Mouse (Mus musculus) ES-E14 (cell line): ENCODE measurements at regions not wholly inside any gene's neighbourhood (a gene's known extent, or its start where the extent isn't known, plus 50 kb on each side); places are given as distances from the start of the nearest gene placed in this dataset.

ENCODE experiments used
- DNase-seq: peaks from one replicate; pipeline ENCODE4 v3.0.0-alpha.2; 2013; ENCODE audit warnings: low read depth, low spot score
- H3K27ac ChIP-seq: 2 replicates; pipeline ENCODE4 v1.5.1; 2012; ENCODE audit warnings: low read depth, mild to moderate bottlenecking, low read length, moderate library complexity, mixed read lengths; ENCODE audit not compliant: poor library complexity, insufficient read depth, severe bottlenecking
- H3K36me3 ChIP-seq: 2 replicates; pipeline ENCODE4 v1.6.1; 2012; ENCODE audit warnings: mild to moderate bottlenecking, low read length, moderate library complexity, mixed read lengths; ENCODE audit not compliant: control insufficient read depth, poor library complexity, insufficient read depth, severe bottlenecking
- H3K4me1 ChIP-seq, 2 experiments: fragments of 150-350 bp in 1 of 2; sonication (generic) in 1 of 2; 2 replicates each; pipeline ENCODE4 v1.6.1; 2012; ENCODE audit warnings: low read length in 2 of 2, mild to moderate bottlenecking in 1 of 2, mixed read lengths in 1 of 2; ENCODE audit not compliant: control insufficient read depth in 2 of 2, insufficient read depth in 2 of 2, poor library complexity in 1 of 2
- H3K4me3 ChIP-seq, 2 experiments: fragments of 150-350 bp in 1 of 2; sonication (generic) in 1 of 2; 2 replicates each; pipeline ENCODE4 v1.5.1; 2012; ENCODE audit warnings: low read length in 2 of 2, low read depth in 1 of 2, mild to moderate bottlenecking in 1 of 2, mixed read lengths in 1 of 2; ENCODE audit not compliant: insufficient read depth in 1 of 2, poor library complexity in 1 of 2, severe bottlenecking in 1 of 2
- H3K9ac ChIP-seq: 2 replicates; pipeline ENCODE4 v1.6.1; 2012; ENCODE audit warnings: low read depth, mild to moderate bottlenecking, low read length, mixed read lengths; ENCODE audit not compliant: poor library complexity, insufficient read depth, severe bottlenecking
- H3K9me3 ChIP-seq: fragments of 150-350 bp; sonication (generic); 2 replicates; pipeline ENCODE4 v1.6.1; 2012; ENCODE audit warnings: low read depth, mild to moderate bottlenecking, low read length; ENCODE audit not compliant: control insufficient read depth, insufficient read depth
- CHD2 ChIP-seq: IDR thresholded peaks from 2 replicates; pipeline ENCODE4 v1.6.1; 2014; ENCODE audit warnings: mild to moderate bottlenecking, low read depth, low read length, inconsistent platforms
- HCFC1 ChIP-seq: IDR thresholded peaks from 2 replicates; pipeline ENCODE4 v1.6.1; 2012; ENCODE audit warnings: low read length, inconsistent platforms, borderline replicate concordance; ENCODE audit not compliant: insufficient read depth
- MAFK ChIP-seq: IDR thresholded peaks from 2 replicates; pipeline ENCODE4 v1.6.1; 2014; ENCODE audit warnings: mild to moderate bottlenecking, low read depth, low read length, inconsistent platforms; ENCODE audit not compliant: insufficient read depth
- ZC3H11A ChIP-seq: IDR thresholded peaks from 2 replicates; pipeline ENCODE4 v1.6.1; 2012; ENCODE audit warnings: low read depth, mild to moderate bottlenecking, inconsistent platforms, low read length, borderline replicate concordance
- ZNF384 ChIP-seq: IDR thresholded peaks from 2 replicates; pipeline ENCODE4 v1.6.1; 2012; ENCODE audit warnings: low read depth, low read length, inconsistent platforms
- in situ Hi-C, 2 experiments: fragments of 600-800 bp; cut with MboI; formaldehyde crosslinking; loops; one replicate each; pipeline ENCODE4 v1.15.1; 2025; ENCODE audit warnings: low sequenced_read_pairs in 2 of 2, inconsistent platforms in 1 of 2; ENCODE audit not compliant: unreplicated experiment in 2 of 2

DNA sequence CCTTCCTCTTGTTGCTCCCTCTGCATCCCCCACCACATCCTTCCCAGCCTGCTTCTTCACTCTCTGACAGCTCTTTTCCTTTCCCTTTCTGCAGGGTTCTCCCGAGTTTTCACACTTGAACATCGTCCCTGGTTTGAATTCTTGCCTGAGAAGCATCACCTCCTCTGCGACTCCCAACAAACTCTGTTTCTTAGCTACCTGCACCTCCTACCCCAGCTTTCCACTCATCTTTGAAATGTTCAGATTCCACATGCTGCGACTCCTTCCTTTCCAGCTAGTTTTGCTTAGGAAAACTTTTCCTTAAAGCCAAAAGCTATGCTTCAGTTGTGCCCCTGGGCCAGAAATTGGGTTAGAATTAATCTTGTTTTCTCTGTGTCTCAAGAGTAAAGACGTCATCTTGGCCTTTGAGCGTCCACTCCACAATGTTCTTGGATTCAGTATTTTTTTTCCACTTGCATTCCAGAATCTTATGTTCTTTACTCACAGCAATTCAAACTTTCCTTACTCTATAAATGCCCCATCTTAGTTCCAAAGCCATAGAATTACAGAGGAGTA is 317.3 kb upstream of the Hnrnpa3 start:
- H3K27ac ChIP-seq = no peak overlapping the region
- no peaks in the 10 kb centered on the region for H3K4me1 ChIP-seq
- TF ChIP-seq HCFC1 (no peak), CHD2 (no peak), ZNF384 (no peak), MAFK (no peak), ZC3H11A (no peak)
- H3K4me3 ChIP-seq = no peak overlapping the region
- no peaks in the 10 kb centered on the region for H3K9me3 ChIP-seq
- H3K36me3 ChIP-seq = no peaks in the 10 kb centered on the region
- in situ Hi-C loops = no loop called here
- no peak for DNase-seq
- no peak overlapping the region for H3K9ac ChIP-seq

DNA sequence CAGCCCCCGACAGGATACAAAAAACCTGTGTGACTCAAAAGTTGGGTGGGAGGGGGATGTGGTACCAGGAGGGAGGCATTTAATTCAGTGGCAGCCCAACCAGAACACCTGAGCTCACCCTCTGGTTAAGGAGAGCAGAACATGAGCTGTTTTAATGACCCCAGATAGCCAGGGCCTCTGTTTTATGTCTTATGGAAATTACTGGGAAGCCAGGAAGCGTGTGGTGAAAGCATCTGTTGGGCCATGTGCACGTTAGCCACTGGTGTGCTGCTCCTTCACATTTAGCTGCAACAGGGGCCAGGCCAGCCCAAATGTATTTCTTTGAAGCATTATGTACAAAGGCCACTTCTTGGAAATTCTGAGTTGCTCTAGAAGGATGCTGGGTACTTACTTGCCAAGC is 308.2 kb upstream of the Hnrnpa3 start:
- no peaks in the 10 kb centered on the region for H3K9me3 ChIP-seq
- in situ Hi-C loops = no loop called here
- DNase-seq = no peak
- no peaks in the 10 kb centered on the region for H3K4me1 ChIP-seq
- H3K36me3 ChIP-seq = no peaks in the 10 kb centered on the region
- H3K27ac ChIP-seq = no peak overlapping the region
- H3K4me3 ChIP-seq = no peak overlapping the region
- TF ChIP-seq ZNF384 = no peak
- TF ChIP-seq HCFC1 = no peak
- no peak for TF ChIP-seq CHD2
- TF ChIP-seq ZC3H11A = no peak
- TF ChIP-seq MAFK = no peak
- H3K9ac ChIP-seq = no peak overlapping the region

DNA sequence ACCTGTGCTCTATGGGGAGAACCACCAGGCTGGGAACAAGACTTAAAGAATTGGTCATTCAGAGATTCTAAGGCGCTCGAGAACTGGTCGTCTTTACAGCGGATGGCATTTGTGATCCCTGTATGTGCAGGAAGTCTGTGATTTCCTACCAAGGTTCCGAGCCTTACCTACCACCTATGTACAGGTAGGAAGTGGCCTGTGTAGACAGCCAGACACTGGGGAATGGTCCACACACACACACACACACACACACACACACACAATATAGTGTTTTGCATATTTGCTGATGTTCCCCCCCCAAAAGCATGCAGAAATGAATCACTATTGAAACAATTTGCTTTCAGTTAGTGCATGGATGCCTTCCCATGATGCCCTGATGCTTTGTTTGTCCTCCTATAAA is 307.1 kb upstream of the Hnrnpa3 start:
- Histone ChIP-seq H3K9me3 (no peaks in the 10 kb centered on the region), H3K4me1 (no peaks in the 10 kb centered on the region), H3K36me3 (no peaks in the 10 kb centered on the region), H3K9ac (no peak overlapping the region), H3K4me3 (no peak overlapping the region), H3K27ac (no peak overlapping the region)
- in situ Hi-C loops = no loop called here
- TF ChIP-seq ZNF384 = no peak
- DNase-seq = no peak

DNA sequence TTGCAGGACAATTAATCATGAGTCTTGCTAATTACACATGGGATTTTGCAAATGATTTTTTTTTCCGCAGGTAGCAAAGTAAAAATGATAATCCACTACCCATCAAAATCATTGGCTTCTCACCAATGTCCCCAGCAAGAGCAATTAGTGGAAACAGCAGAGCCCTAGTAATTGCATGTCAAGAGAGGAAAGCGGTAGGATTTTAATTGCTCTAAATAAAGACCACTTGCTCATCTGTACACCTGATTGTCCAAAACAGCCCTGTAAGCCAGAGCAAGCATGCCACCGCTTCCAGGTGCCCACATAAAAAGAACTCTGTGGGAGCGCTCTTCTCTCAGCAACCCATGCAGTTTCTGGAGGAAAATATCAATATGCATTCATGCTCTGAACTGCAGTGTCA is 306.5 kb upstream of the Hnrnpa3 start:
- Histone ChIP-seq H3K27ac (no peak overlapping the region), H3K9ac (no peak overlapping the region), H3K9me3 (no peaks in the 10 kb centered on the region), H3K36me3 (no peaks in the 10 kb centered on the region), H3K4me3 (no peak overlapping the region), H3K4me1 (no peaks in the 10 kb centered on the region)
- in situ Hi-C loops = no loop called here
- DNase-seq = no peak
- TF ChIP-seq HCFC1 = no peak
- TF ChIP-seq CHD2 = no peak
- TF ChIP-seq MAFK = no peak
- no peak for TF ChIP-seq ZNF384
- no peak for TF ChIP-seq ZC3H11A

DNA sequence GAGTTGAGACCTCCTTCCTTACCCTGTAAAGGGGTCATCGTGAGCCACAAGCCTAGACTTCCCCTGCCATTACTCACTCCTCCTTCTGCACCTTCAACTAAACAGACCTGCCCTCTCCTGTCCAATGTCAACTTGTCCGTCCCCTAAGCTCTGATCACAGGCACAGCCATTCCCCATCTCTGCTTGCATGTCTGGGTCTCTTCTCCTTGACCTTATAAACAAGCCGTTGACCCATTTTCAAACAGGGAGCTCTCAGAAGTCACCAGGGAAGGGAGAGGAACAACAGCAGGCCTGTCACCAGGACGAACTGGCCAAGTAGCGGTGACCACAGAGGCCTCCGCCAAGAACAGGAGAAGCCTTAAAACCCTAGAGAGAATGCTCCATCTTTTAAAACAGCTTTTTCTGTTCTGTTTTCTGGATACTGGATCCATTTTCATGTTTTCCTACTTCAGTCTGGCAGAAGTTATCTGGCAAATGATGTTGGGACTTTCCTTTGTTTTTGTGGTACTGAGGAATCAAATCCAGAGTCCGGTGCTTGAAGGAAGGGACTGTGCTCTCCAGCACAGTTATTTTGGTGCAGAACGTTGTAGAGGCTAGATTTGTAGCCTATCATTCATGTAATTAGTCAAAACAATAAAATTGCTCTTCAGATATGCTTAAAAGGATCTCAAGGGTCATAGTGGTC is 302.2 kb upstream of the Hnrnpa3 start:
- Histone ChIP-seq H3K4me3 (no peak overlapping the region), H3K9ac (no peak overlapping the region), H3K36me3 (no peaks in the 10 kb centered on the region), H3K4me1 (no peaks in the 10 kb centered on the region), H3K9me3 (no peaks in the 10 kb centered on the region), H3K27ac (no peak overlapping the region)
- DNase-seq = no peak
- in situ Hi-C loops = no loop called here
- TF ChIP-seq ZNF384 (no peak), ZC3H11A (no peak), MAFK (no peak), CHD2 (no peak)
